In the genomic region with DNA sequence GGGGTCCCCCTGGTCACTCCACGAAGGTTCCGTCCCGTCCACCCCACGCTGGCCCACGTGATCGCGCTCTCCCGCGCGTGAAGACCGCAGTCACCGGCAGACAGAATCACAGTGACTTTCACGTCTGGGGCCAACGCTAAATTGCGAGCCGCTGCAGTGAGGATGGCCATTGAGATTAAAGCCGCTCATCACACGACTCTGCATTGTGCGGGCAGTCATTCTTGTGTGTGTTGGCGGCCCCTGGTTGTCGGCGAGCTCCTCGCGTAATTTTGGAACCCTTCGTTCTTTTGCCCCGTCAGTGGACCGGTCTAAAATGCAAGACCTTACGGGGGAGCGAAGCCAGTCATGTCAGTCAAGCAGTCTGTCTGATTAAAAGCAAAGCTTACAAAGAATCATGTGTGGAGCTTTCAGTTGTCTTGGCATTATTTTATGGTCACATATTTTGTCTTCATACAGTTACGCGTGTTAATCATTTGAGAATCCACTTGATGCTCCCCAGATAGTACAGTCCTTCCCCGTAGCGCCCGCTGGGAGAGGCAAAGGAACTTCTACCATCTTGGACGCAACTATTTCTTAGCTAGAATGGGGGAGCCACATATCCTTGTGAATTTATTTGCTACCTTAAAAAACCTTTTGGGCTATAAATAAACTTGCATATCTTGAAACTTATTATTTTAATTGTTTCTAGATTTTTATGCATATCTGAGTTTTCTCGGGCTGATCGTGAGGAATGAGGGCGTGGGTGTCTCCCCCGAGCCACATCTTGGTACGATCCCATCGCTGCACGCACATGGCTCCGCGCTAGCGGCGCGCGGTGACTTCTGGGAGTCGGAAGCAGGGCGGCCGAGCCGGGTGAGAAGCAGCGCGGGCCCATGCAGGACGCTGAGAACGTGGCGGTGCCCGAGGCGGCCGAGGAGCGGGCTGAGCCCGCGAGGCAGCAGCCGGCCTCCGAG, we compare ENCODE assay signal across 8 mouse cellular contexts. TPM values are rescaled to one million over a fixed set of nuclear protein-coding genes. Genes with fewer than 3 reads are reported as not detected.
DNase-seq lines count a peak whose midpoint lies in the region; ATAC-seq and TF ChIP-seq lines count a peak whose summit lies in the region.

A gene (plus strand): TSS at position 840 of the 953 bp plus-strand sequence.

- DNase-seq in CH12.LX (ENCODE audit: extremely low read depth), result peak; percentile 89
- peak; percentile 84 for DNase-seq in c-Kit-positive CD71-positive TER-119-negative erythroid progenitor cells, embryonic 14.5 days (ENCODE audit: low read depth)
- DNase-seq in forebrain, embryonic 11.5 days (ENCODE audit: low spot score), result peak; percentile 92
- DNase-seq in kidney, postnatal 36 days, result peak; percentile 90 to 93
- peak; percentile 95 for DNase-seq in telencephalon, adult 2 months (ENCODE audit: low read depth, low spot score)

- peaks cover 4 to 41% of the 10 kb centered on the region in 2 experiments for H3K4me1 ChIP-seq in CH12.LX (ENCODE audit: control insufficient read depth in 1 of 2, insufficient read depth in 2 of 2)
- H3K4me1 ChIP-seq in forebrain, embryonic 11.5 days (replicated peaks; ENCODE audit: control insufficient read depth, insufficient read depth, low read length), result peaks cover 9% of the 10 kb centered on the region
- peaks cover 21% of the 10 kb centered on the region for H3K4me1 ChIP-seq in heart, embryonic 16.5 days (ENCODE audit: control insufficient read depth, insufficient read depth, low read length)
- peaks cover 48% of the 10 kb centered on the region for H3K4me1 ChIP-seq in liver, embryonic 15.5 days (replicated peaks)
- peaks cover 19% of the 10 kb centered on the region for H3K4me1 ChIP-seq in neural tube, embryonic 12.5 days

- TF ChIP-seq RAD21 in CH12.LX (IDR thresholded peaks at IDR 0.05; ENCODE audit: low read depth, low read length), result no peak

- H3K4me3 ChIP-seq in CH12.LX (replicated peaks in 1 of 3; ENCODE audit: low read depth in 2 of 3, low read length in 2 of 3, poor library complexity in 1 of 3), result peak within 1 kb of the TSS; percentile 85 to 100 (median 98)
- H3K4me3 ChIP-seq in forebrain, embryonic 11.5 days (ENCODE audit: low read depth, low read length), result peak within 1 kb of the TSS; percentile 96
- H3K4me3 ChIP-seq in heart, embryonic 16.5 days (ENCODE audit: low read length), result peak within 1 kb of the TSS; percentile 94
- peak within 1 kb of the TSS; percentile 98 for H3K4me3 ChIP-seq in liver, embryonic 15.5 days (replicated peaks)
- peak within 1 kb of the TSS; percentile 99 for H3K4me3 ChIP-seq in neural tube, embryonic 12.5 days

- TF ChIP-seq CTCF in CH12.LX (conservative IDR thresholded peaks at IDR 0.05 in 1 of 2, IDR thresholded peaks at IDR 0.05 in 1 of 2; ENCODE audit: low read depth in 2 of 2, low read length in 2 of 2), result no peak

- no peaks in the 10 kb centered on the region for H3K9me3 ChIP-seq in CH12.LX (replicated peaks; ENCODE audit: low read length)
- no peaks in the 10 kb centered on the region for H3K9me3 ChIP-seq in forebrain, embryonic 11.5 days (ENCODE audit: control insufficient read depth, low read length)
- H3K9me3 ChIP-seq in heart, embryonic 16.5 days (replicated peaks; ENCODE audit: control insufficient read depth, low read length), result no peaks in the 10 kb centered on the region
- no peaks in the 10 kb centered on the region for H3K9me3 ChIP-seq in liver, embryonic 15.5 days (replicated peaks)
- H3K9me3 ChIP-seq in neural tube, embryonic 12.5 days, result no peaks in the 10 kb centered on the region

- H3K9ac ChIP-seq in CH12.LX (ENCODE audit: insufficient read depth, low read depth), result peak within 1 kb of the TSS; percentile 100
- H3K9ac ChIP-seq in forebrain, embryonic 11.5 days (ENCODE audit: low read length), result peak within 1 kb of the TSS; percentile 92
- H3K9ac ChIP-seq in heart, embryonic 16.5 days (ENCODE audit: low read length), result peak within 1 kb of the TSS; percentile 93
- H3K9ac ChIP-seq in liver, embryonic 15.5 days, result peak within 1 kb of the TSS; percentile 91
- H3K9ac ChIP-seq in neural tube, embryonic 12.5 days, result peak within 1 kb of the TSS; percentile 94

- H3K4me2 ChIP-seq in CH12.LX (ENCODE audit: insufficient read depth, low read depth, poor library complexity, severe bottlenecking), result peak within 1 kb of the TSS; percentile 90
- H3K4me2 ChIP-seq in forebrain, embryonic 11.5 days (ENCODE audit: low read depth, low read length, severe bottlenecking), result peak within 1 kb of the TSS; percentile 59
- peak within 1 kb of the TSS; percentile 77 for H3K4me2 ChIP-seq in heart, embryonic 16.5 days (ENCODE audit: low read depth, low read length)
- peak within 1 kb of the TSS; percentile 89 for H3K4me2 ChIP-seq in liver, embryonic 15.5 days
- H3K4me2 ChIP-seq in neural tube, embryonic 12.5 days (replicated peaks), result peak within 1 kb of the TSS; percentile 93

- H3K79me2 ChIP-seq in CH12.LX (replicated peaks; ENCODE audit: control insufficient read depth, extremely low read depth, insufficient read depth, poor library complexity, severe bottlenecking), result peaks cover 47% of the 10 kb centered on the region

- peaks cover 9 to 30% of the 10 kb centered on the region in 2 experiments for H3K36me3 ChIP-seq in CH12.LX (replicated peaks in 1 of 2; ENCODE audit: control insufficient read depth in 1 of 2, insufficient read depth in 1 of 2, low read length in 1 of 2)
- no peaks in the 10 kb centered on the region; the same call in 1 of the 2 replicates for H3K36me3 ChIP-seq in forebrain, embryonic 11.5 days (ENCODE audit: control insufficient read depth, insufficient read depth, low read length)
- 0 out of 2 replicates have a peak, but pooled peaks cover 6% of the 10 kb centered on the region for H3K36me3 ChIP-seq in heart, embryonic 16.5 days (ENCODE audit: control insufficient read depth, insufficient read depth)
- peaks cover 24% of the 10 kb centered on the region for H3K36me3 ChIP-seq in liver, embryonic 15.5 days (replicated peaks)
- peaks cover 13% of the 10 kb centered on the region; the same call in 1 of the 2 replicates for H3K36me3 ChIP-seq in neural tube, embryonic 12.5 days

- in situ Hi-C loops in CH12.LX (cut with MboI; ENCODE audit: low pct_ligation_motif_present, low pct_unique_long_range_greater_than_20kb, low sequenced_read_pairs), result loop anchor here (10.0 to 25.0 kb wide), 2 partner anchors 231 to 584 kb away; no protein-coding TSS in a partner anchor

- TF ChIP-seq EP300 in CH12.LX (IDR thresholded peaks at IDR 0.05; ENCODE audit: low read length), result no peak; the same call in 1 of the 2 replicates

- H3K27me3 ChIP-seq in CH12.LX (replicated peaks), result no peaks in the 10 kb centered on the region
- no peaks in the 10 kb centered on the region for H3K27me3 ChIP-seq in forebrain, embryonic 11.5 days (ENCODE audit: control insufficient read depth, insufficient read depth, low read length)
- H3K27me3 ChIP-seq in heart, embryonic 16.5 days (ENCODE audit: control insufficient read depth, insufficient read depth, low read length), result no peaks in the 10 kb centered on the region
- H3K27me3 ChIP-seq in liver, embryonic 15.5 days, result no peaks in the 10 kb centered on the region
- H3K27me3 ChIP-seq in neural tube, embryonic 12.5 days (replicated peaks), result no peaks in the 10 kb centered on the region

- dilution Hi-C loops in CH12.LX (cut with MboI; ENCODE audit: extremely low pct_ligation_motif_present, extremely low pct_unique_long_range_greater_than_20kb, low sequenced_read_pairs), result no loop called here

- under 1% methylated on average over 65 of the region's 65 CpGs for WGBS in forebrain, embryonic 11.5 days
- WGBS in heart, embryonic 16.5 days, result under 1% methylated on average over 65 of the region's 65 CpGs
- under 1% methylated on average over 65 of the region's 65 CpGs for WGBS in liver, embryonic 15.5 days (ENCODE audit: insufficient replicate concordance)
- under 1% methylated on average over 65 of the region's 65 CpGs for WGBS in neural tube, embryonic 12.5 days

- ATAC-seq in forebrain, embryonic 11.5 days (replicated peaks; ENCODE audit: low FRiP score), result peak; percentile 94
- peak; percentile 90 for ATAC-seq in heart, embryonic 16.5 days (replicated peaks; ENCODE audit: extremely low read depth, insufficient read depth, low FRiP score)
- ATAC-seq in liver, embryonic 15.5 days (ENCODE audit: insufficient read depth), result peak; percentile 93
- ATAC-seq in neural tube, embryonic 12.5 days (ENCODE audit: low FRiP score, low read depth), result peak; percentile 91

- peak; percentile 93 for TF ChIP-seq POLR2A in CH12.LX (IDR thresholded peaks at IDR 0.05; ENCODE audit: low read depth, low read length)

- peak within 1 kb of the TSS; percentile 84 for H3K27ac ChIP-seq in CH12.LX (ENCODE audit: insufficient read depth, low read depth)
- peak within 1 kb of the TSS; percentile 94 for H3K27ac ChIP-seq in forebrain, embryonic 11.5 days (ENCODE audit: low read depth, low read length)
- peak within 1 kb of the TSS; percentile 86 for H3K27ac ChIP-seq in heart, embryonic 16.5 days (ENCODE audit: low read length)
- H3K27ac ChIP-seq in liver, embryonic 15.5 days (replicated peaks), result peak within 1 kb of the TSS; percentile 89
- H3K27ac ChIP-seq in neural tube, embryonic 12.5 days, result peak within 1 kb of the TSS; percentile 57

TF ChIP-seq in CH12.LX, 34 proteins besides CTCF, POLR2A, EP300 and RAD21 (continues in another document):
- no peak; the same call in 1 of the 2 replicates for TF ChIP-seq SMC3 (IDR thresholded peaks at IDR 0.05; ENCODE audit: low read depth, low read length)
- peak; percentile 62 for TF ChIP-seq ELF1 (IDR thresholded peaks at IDR 0.05; ENCODE audit: low read depth, low read length)
- peak; percentile 84 for TF ChIP-seq TBP (conservative IDR thresholded peaks at IDR 0.05; ENCODE audit: low read depth, low read length)
- peak; percentile 100 for TF ChIP-seq CHD1 (IDR thresholded peaks at IDR 0.05; ENCODE audit: low read depth, low read length)
- peak; percentile 45 for TF ChIP-seq IRF4 (IDR thresholded peaks at IDR 0.05; ENCODE audit: low read depth, low read length)
- no peak for TF ChIP-seq ZKSCAN1 (IDR thresholded peaks at IDR 0.05; ENCODE audit: borderline replicate concordance, low read depth, low read length)
- TF ChIP-seq CHD2 (IDR thresholded peaks at IDR 0.05; ENCODE audit: low read length), result peak; percentile 88
- TF ChIP-seq NELFE (IDR thresholded peaks at IDR 0.05; ENCODE audit: low read depth, low read length), result peak; percentile 98
- no peak for TF ChIP-seq UBTF (IDR thresholded peaks at IDR 0.05; ENCODE audit: low read depth, low read length)
- TF ChIP-seq PAX5 (IDR thresholded peaks at IDR 0.05; ENCODE audit: low read length), result no peak
- no peak for TF ChIP-seq MAZ (IDR thresholded peaks at IDR 0.05; ENCODE audit: low read depth, low read length)

RNA-seq across cellular contexts. Expression of the gene that starts here (rescaled TPM):
- total RNA-seq in CH12.LX (2012; rRNA removed), result 218 and 260 TPM in 2 replicates
- total RNA-seq in CH12.LX (2014; rRNA removed), result 74.0 and 79.5 TPM in 2 replicates
- 521 and 579 TPM in 2 replicates for polyA plus RNA-seq in CH12.LX (2012; ENCODE audit: insufficient read length, low read depth)
- 177 and 215 TPM in 2 replicates for polyA plus RNA-seq in forebrain, embryonic 11.5 days (2014; fragmentation: Nextera tagmentation; extraction: Ambion mirVana)
- 78.1 and 87.8 TPM in 2 replicates for polyA plus RNA-seq in heart, embryonic 16.5 days (2015; fragmentation: Nextera tagmentation; extraction: Ambion mirVana)
- 76.2 and 93.5 TPM in 2 replicates for polyA plus RNA-seq in liver, embryonic 15.5 days (2015; fragmentation: Nextera tagmentation; extraction: Ambion mirVana)
- 167 and 170 TPM in 2 replicates for polyA plus RNA-seq in neural tube, embryonic 12.5 days (2016; fragmentation: Nextera tagmentation; extraction: Ambion mirVana)

Comparison
In these comparisons a context has a peak if more than half of its experiments do, and no peak if none do; other contexts are left out.
1. Peak in every context shown above with its lines: DNase-seq, ATAC-seq, H3K4me3 ChIP-seq and H3K27ac ChIP-seq.